Mouse (Mus musculus): Measurements from ENCODE around the gene Birc7. TPM values are rescaled to one million over a fixed set of nuclear protein-coding genes. Genes with fewer than 3 reads are reported as not detected.
A peak's percentile ranks its signal among the peaks of the same experiment; 100 is the strongest.

Birc7 gene
- total and polyA plus RNA-seq, 2 experiments from 2014 or later: 0.13 TPM; not detected in 1

DNA sequence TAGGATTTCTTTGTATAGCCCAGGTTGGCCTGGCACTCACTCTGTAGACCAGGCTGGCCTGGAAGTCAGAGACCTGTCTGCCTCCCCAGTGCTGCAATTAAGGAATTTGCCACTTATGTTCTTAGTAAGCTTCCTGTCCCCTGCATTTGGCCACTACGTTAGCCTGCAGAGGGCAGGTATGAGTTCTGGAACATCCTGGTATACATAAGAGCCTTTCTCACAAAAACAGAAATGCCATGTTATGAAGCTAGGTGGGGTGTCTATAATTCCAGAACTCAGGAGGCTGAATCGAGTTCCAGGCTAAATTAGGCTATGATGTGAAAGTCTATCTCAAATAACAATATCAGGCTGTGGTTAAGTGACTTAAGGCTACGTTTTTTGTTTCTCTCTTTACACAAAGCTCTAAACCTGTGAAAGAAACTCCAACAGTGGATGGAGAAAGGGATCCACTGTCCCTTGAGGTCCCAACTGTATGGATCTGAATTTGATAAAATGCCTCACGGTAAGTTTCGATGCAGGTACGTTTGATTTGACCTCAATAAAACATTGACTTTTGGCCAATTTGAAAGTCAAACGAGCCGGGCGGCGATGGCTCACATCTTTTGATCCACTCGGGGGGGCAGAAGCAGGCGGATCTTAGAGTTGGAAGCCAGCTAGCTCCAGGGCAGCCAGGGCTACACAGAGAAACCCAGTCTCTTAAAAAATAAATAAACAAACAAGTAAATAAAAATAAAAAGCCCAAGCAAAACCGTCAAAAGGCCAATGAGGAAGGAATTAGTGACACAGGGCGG, 37.5 kb downstream of the Birc7 start:
- ATAC-seq: peak; percentile 65
- DNase-seq: peak; percentile 53
- peaks cover 8% of the 10 kb centered on the region for H3K36me3 ChIP-seq (ENCODE audit: insufficient read depth)
- no peaks in the 10 kb centered on the region for H3K9me3 ChIP-seq (ENCODE audit: low read length)
- H3K4me2 ChIP-seq (ENCODE audit: low read depth): peak overlapping the region; percentile 90
- peaks cover 13% of the 10 kb centered on the region for H3K4me1 ChIP-seq (ENCODE audit: insufficient read depth)
- H3K27me3 ChIP-seq (ENCODE audit: insufficient read depth, low read length): no peaks in the 10 kb centered on the region
- peak; percentile 71 for TF ChIP-seq CTCF (IDR thresholded peaks at IDR 0.05; ENCODE audit: low read depth)
- peak overlapping the region; percentile 79 for H3K4me3 ChIP-seq (ENCODE audit: low read depth, low read length)
- H3K9ac ChIP-seq: peak overlapping the region; percentile 75
- 11% methylated on average over 14 of the region's 14 CpGs for WGBS
- peak overlapping the region; percentile 86 for H3K27ac ChIP-seq (ENCODE audit: low read depth, low read length)

DNA sequence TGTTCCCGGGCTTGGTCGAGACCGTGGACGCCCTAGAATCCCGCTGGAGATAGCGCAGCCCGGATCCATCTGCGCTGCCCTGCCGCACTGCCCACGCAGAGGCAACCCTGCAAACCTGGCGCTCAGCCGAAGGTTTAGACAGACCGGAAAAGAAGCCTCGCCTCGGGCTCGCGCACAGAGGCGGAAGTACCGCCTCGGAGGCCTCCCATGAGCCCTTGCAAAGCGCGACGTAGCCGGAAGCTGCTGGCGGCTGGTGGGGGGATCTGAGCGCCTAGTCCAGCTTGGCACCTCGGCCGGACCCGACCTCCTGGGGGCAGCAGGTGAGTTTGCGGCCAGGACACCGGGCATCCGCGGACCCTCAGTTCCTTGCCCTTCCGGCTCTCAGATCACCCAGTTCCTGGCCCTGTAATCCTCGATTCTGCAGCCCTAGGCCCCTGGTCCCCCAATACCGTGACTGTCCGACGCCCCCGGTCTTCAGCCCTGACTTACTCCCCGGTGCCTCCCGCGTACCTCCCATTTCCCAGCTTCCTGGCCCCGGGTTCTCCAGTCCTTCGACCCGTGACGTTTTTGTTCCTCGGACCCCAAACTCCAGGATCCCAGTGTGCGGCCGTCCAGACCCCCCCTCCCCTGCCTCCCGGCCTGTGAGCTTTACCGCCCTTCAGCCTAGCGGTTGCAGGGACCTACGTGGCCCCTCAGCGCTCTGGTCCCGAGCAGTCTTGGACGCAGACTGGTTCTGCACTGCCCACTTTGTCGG, 38.4 kb downstream of the Birc7 start, which contains the start of gene Arfgap1:
Gene Arfgap1, plus strand, starts transcription at position 216 of the 754 bp plus-strand sequence.
- DNase-seq (peak; percentile 91), ATAC-seq (peak; percentile 95)
- H3K4me3 ChIP-seq (ENCODE audit: low read depth, low read length): peak within 1 kb of the TSS; percentile 79
- under 1% methylated on average over 57 of the region's 57 CpGs for whole genome bisulfite sequencing
- H3K9ac ChIP-seq: peak within 1 kb of the TSS; percentile 75
- H3K36me3 ChIP-seq (ENCODE audit: insufficient read depth): peaks cover 17% of the 10 kb centered on the region
- H3K4me1 ChIP-seq (ENCODE audit: insufficient read depth): peaks cover 13% of the 10 kb centered on the region
- no peaks in the 10 kb centered on the region for H3K27me3 ChIP-seq (ENCODE audit: insufficient read depth, low read length)
- H3K27ac ChIP-seq (ENCODE audit: low read depth, low read length): peak within 1 kb of the TSS; percentile 86
- no peaks in the 10 kb centered on the region for H3K9me3 ChIP-seq (ENCODE audit: low read length)
- H3K4me2 ChIP-seq (ENCODE audit: low read depth): peak within 1 kb of the TSS; percentile 90
- peak; percentile 1; the same call in 1 of the 2 replicates for TF ChIP-seq CTCF (IDR thresholded peaks at IDR 0.05; ENCODE audit: low read depth)

DNA sequence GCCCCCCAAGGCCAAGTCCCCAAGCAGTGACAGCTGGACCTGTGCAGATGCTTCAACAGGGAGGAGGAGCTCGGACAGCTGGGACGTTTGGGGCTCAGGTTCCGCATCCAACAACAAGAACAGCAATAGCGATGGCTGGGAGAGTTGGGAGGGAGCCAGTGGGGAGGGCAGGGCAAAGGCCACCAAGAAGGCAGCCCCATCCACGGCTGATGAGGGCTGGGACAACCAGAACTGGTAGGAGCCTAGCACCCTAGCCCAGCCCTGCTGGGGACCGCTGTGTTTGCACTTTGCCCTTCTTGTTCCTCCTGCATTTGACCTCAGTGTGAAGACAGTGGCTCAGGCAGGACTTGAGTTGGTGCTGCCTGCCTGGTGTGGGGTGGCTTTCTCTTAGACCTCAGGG, 52.3 kb downstream of the Birc7 start:
- no peak for TF ChIP-seq CTCF (IDR thresholded peaks at IDR 0.05; ENCODE audit: low read depth)
- Histone ChIP-seq H3K9me3 (ENCODE audit: low read length) (no peaks in the 10 kb centered on the region), H3K27me3 (ENCODE audit: insufficient read depth, low read length) (no peaks in the 10 kb centered on the region), H3K36me3 (ENCODE audit: insufficient read depth) (peaks cover 63% of the 10 kb centered on the region), H3K27ac (ENCODE audit: low read depth, low read length) (no peak overlapping the region), H3K4me2 (ENCODE audit: low read depth) (no peak overlapping the region), H3K4me1 (ENCODE audit: insufficient read depth) (no peaks in the 10 kb centered on the region), H3K9ac (no peak overlapping the region), H3K4me3 (ENCODE audit: low read depth, low read length) (no peak overlapping the region)
- 94% methylated on average over 6 of the region's 6 CpGs for WGBS
- DNase-seq (no peak), ATAC-seq (no peak)

Small RNA genes within 50 kb of the gene (microRNA-seq; reads per million reads assigned to microRNA genes)
- gene Mir124a-3: 1.5 to 2.4 reads per million in 2 experiments

Other genes starting within 250 kb of the Birc7 start
- 41.2 and 50.2 TPM in 2 replicates for gene Dido1, start 219.0 kb upstream of the Birc7 start, total RNA-seq (2014; rRNA removed)
- 12.2 and 17.6 TPM in 2 replicates for gene Dido1, start 219.0 kb upstream of the Birc7 start, polyA plus RNA-seq (2015; fragmentation: Nextera tagmentation; extraction: Ambion mirVana)
- gene Gid8, start 218.9 kb upstream of the Birc7 start, total RNA-seq (2014; rRNA removed): 49.8 and 69.9 TPM in 2 replicates
- gene Gid8, start 218.9 kb upstream of the Birc7 start, polyA plus RNA-seq (2015; fragmentation: Nextera tagmentation; extraction: Ambion mirVana): 43.6 and 50.6 TPM in 2 replicates
- 0.10 and 0.38 TPM in 2 replicates for gene Slc17a9, start 203.8 kb upstream of the Birc7 start, total RNA-seq (2014; rRNA removed)
- 0.10 and 0.19 TPM in 2 replicates for gene Slc17a9, start 203.8 kb upstream of the Birc7 start, polyA plus RNA-seq (2015; fragmentation: Nextera tagmentation; extraction: Ambion mirVana)
- gene Bhlhe23, start 152.1 kb upstream of the Birc7 start, total RNA-seq (2014; rRNA removed): 0.33 and 0.46 TPM in 2 replicates
- gene Bhlhe23, start 152.1 kb upstream of the Birc7 start, polyA plus RNA-seq (2015; fragmentation: Nextera tagmentation; extraction: Ambion mirVana): 0.18 and 0.71 TPM in 2 replicates
- gene Ythdf1, start 8.1 kb upstream of the Birc7 start, total RNA-seq (2014; rRNA removed): 26.0 and 31.2 TPM in 2 replicates
- gene Ythdf1, start 8.1 kb upstream of the Birc7 start, polyA plus RNA-seq (2015; fragmentation: Nextera tagmentation; extraction: Ambion mirVana): 49.9 and 51.7 TPM in 2 replicates
- 35.9 and 43.7 TPM in 2 replicates for gene Nkain4, start 25.7 kb downstream of the Birc7 start, total RNA-seq (2014; rRNA removed)
- gene Nkain4, start 25.7 kb downstream of the Birc7 start, polyA plus RNA-seq (2015; fragmentation: Nextera tagmentation; extraction: Ambion mirVana): 80.9 and 87.5 TPM in 2 replicates
- gene Arfgap1, start 38.2 kb downstream of the Birc7 start, total RNA-seq (2014; rRNA removed): 111 and 124 TPM in 2 replicates
- gene Arfgap1, start 38.2 kb downstream of the Birc7 start, polyA plus RNA-seq (2015; fragmentation: Nextera tagmentation; extraction: Ambion mirVana): 93.4 and 110 TPM in 2 replicates
- 0.23 and 0.29 TPM in 2 replicates for gene Col20a1, start 57.5 kb downstream of the Birc7 start, total RNA-seq (2014; rRNA removed)
- gene Col20a1, start 57.5 kb downstream of the Birc7 start, polyA plus RNA-seq (2015; fragmentation: Nextera tagmentation; extraction: Ambion mirVana): 0.09 and 0.17 TPM in 2 replicates
- 14.9 and 17.8 TPM in 2 replicates for gene Chrna4, start 114.5 kb downstream of the Birc7 start, total RNA-seq (2014; rRNA removed)
- gene Chrna4, start 114.5 kb downstream of the Birc7 start, polyA plus RNA-seq (2015; fragmentation: Nextera tagmentation; extraction: Ambion mirVana): 12.1 and 24.2 TPM in 2 replicates
- 113 and 134 TPM in 2 replicates for gene Kcnq2, start 206.3 kb downstream of the Birc7 start, total RNA-seq (2014; rRNA removed)
- gene Kcnq2, start 206.3 kb downstream of the Birc7 start, polyA plus RNA-seq (2015; fragmentation: Nextera tagmentation; extraction: Ambion mirVana): 24.7 and 31.7 TPM in 2 replicates
- 215 and 218 TPM in 2 replicates for gene Eef1a2, start 228.0 kb downstream of the Birc7 start, total RNA-seq (2014; rRNA removed)
- 12.8 and 17.5 TPM in 2 replicates for gene Eef1a2, start 228.0 kb downstream of the Birc7 start, polyA plus RNA-seq (2015; fragmentation: Nextera tagmentation; extraction: Ambion mirVana)

Data from forebrain, postnatal 0 days (tissue).